Mouse (Mus musculus): ENCODE measurements around the gene Cav1.

The Cav1 gene

GRCm38 (mm10) chr6:17316294-17317166 lies 10.4 kb downstream of the Cav1 start:
- in situ Hi-C loops (cut with MboI; ENCODE audit: unreplicated experiment in 2 of 2), result no loop called here

GRCm38 (mm10) chr6:17317167-17317524 lies 11.0 kb downstream of the Cav1 start:
- in situ Hi-C loops (cut with MboI; ENCODE audit: unreplicated experiment in 2 of 2), result no loop called here

GRCm38 (mm10) chr6:17317944-17318343 lies 11.8 kb downstream of the Cav1 start:
- in situ Hi-C loops (cut with MboI; ENCODE audit: unreplicated experiment in 2 of 2), result no loop called here

- in situ Hi-C loops (cut with MboI; ENCODE audit: unreplicated experiment in 2 of 2), result no loop called here
These were observed 15.8 kb downstream of the Cav1 start for GRCm38 (mm10) chr6:17321976-17322375.

GRCm38 (mm10) chr6:17327216-17327615 lies 21.1 kb downstream of the Cav1 start:
- in situ Hi-C loops (cut with MboI; ENCODE audit: unreplicated experiment in 2 of 2), result no loop called here

- in situ Hi-C loops (cut with MboI; ENCODE audit: unreplicated experiment in 2 of 2), result no loop called here
These were observed 23.7 kb downstream of the Cav1 start for GRCm38 (mm10) chr6:17329801-17330200.

- in situ Hi-C loops (cut with MboI; ENCODE audit: unreplicated experiment in 2 of 2), result no loop called here
These were observed 31.6 kb downstream of the Cav1 start for GRCm38 (mm10) chr6:17337724-17338123.

GRCm38 (mm10) chr6:17340406-17340805 lies 34.3 kb downstream of the Cav1 start:
- in situ Hi-C loops (cut with MboI; ENCODE audit: unreplicated experiment in 2 of 2), result no loop called here

- in situ Hi-C loops (cut with MboI; ENCODE audit: unreplicated experiment in 2 of 2), result no loop called here
These were observed 41.9 kb downstream of the Cav1 start for GRCm38 (mm10) chr6:17348011-17348410.

- in situ Hi-C loops (cut with MboI; ENCODE audit: unreplicated experiment in 2 of 2), result loop anchor here (10.0 to 25.0 kb wide), 4 partner anchors 336 to 736 kb away; partner anchors contain the start of gene St7 (in 1 of the 2)
These were observed 44.7 kb downstream of the Cav1 start for GRCm38 (mm10) chr6:17350803-17351202.

GRCm38 (mm10) chr6:17358896-17359690 lies 53.0 kb downstream of the Cav1 start:
- in situ Hi-C loops (cut with MboI; ENCODE audit: unreplicated experiment in 2 of 2), result loop anchor here (5.0 to 25.0 kb wide), 6 partner anchors 252 to 728 kb away; partner anchors contain the start of gene St7 (in 1 of the 2)

- in situ Hi-C loops (cut with MboI; ENCODE audit: unreplicated experiment in 2 of 2), result loop anchor here (5.0 to 25.0 kb wide), 6 partner anchors 222 to 725 kb away; partner anchors contain the start of gene St7 (in 1 of the 2)
These were observed 56.6 kb downstream of the Cav1 start for GRCm38 (mm10) chr6:17362771-17363170.

- in situ Hi-C loops (cut with MboI; ENCODE audit: unreplicated experiment in 2 of 2), result loop anchor here (5.0 to 25.0 kb wide), 6 partner anchors 221 to 724 kb away; partner anchors contain the start of gene St7 (in 1 of the 2)
These were observed 57.5 kb downstream of the Cav1 start for GRCm38 (mm10) chr6:17363446-17364179.

GRCm38 (mm10) chr6:17374326-17374725 lies 68.2 kb downstream of the Cav1 start:
- in situ Hi-C loops (cut with MboI; ENCODE audit: unreplicated experiment in 2 of 2), result loop anchor here (25.0 kb wide), 3 partner anchors 313 to 713 kb away; partner anchors contain the start of gene St7 (in 1 of the 2)

GRCm38 (mm10) chr6:17377371-17377770 lies 71.2 kb downstream of the Cav1 start:
- in situ Hi-C loops (cut with MboI; ENCODE audit: unreplicated experiment in 2 of 2), result no loop called here

- in situ Hi-C loops (cut with MboI; ENCODE audit: unreplicated experiment in 2 of 2), result no loop called here
These were observed 74.0 kb downstream of the Cav1 start for GRCm38 (mm10) chr6:17380102-17380501.

- in situ Hi-C loops (cut with MboI; ENCODE audit: unreplicated experiment in 2 of 2), result no loop called here
These were observed 75.6 kb downstream of the Cav1 start for GRCm38 (mm10) chr6:17381690-17382089.

- in situ Hi-C loops (cut with MboI; ENCODE audit: unreplicated experiment in 2 of 2), result no loop called here
These were observed 79.4 kb downstream of the Cav1 start for GRCm38 (mm10) chr6:17385531-17385930.

GRCm38 (mm10) chr6:17387991-17388710 lies 82.0 kb downstream of the Cav1 start:
- in situ Hi-C loops (cut with MboI; ENCODE audit: unreplicated experiment in 2 of 2), result no loop called here
